Mouse (Mus musculus) embryonic facial prominence, embryonic 11.5 days (tissue): Measurements from ENCODE around the gene Gnb5. TPM values are rescaled to one million over a fixed set of nuclear protein-coding genes. Genes with fewer than 3 reads are reported as not detected.

Experiments used
- ATAC-seq: fragments of 200-750 bp; cut with Nextera tagmentation; replicated peaks from 2 replicates; pipeline ENCODE4 v1.8.0; 2017; ENCODE audit warnings: low read depth; ENCODE audit not compliant: insufficient number of reproducible peaks, low FRiP score, low TSS enrichment
- DNase-seq: peaks from one replicate; pipeline ENCODE4 v3.0.0-alpha.2; 2015; ENCODE audit warnings: low spot score
- H3K27ac ChIP-seq: fragments of 300-500 bp; sonication (generic); replicated peaks from 2 replicates; pipeline ENCODE4 v1.5.1; 2014; ENCODE audit warnings: mild to moderate bottlenecking, low read depth, low read length, control low read depth
- H3K27me3 ChIP-seq: fragments of 300-500 bp; sonication (generic); 2 replicates; pipeline ENCODE4 v1.6.1; 2014; ENCODE audit warnings: mild to moderate bottlenecking, low read length, moderate library complexity, mixed read lengths; ENCODE audit not compliant: control insufficient read depth, insufficient read depth
- H3K36me3 ChIP-seq: fragments of 300-500 bp; sonication (generic); replicated peaks from 2 replicates; pipeline ENCODE4 v1.6.1; 2014; ENCODE audit warnings: low read depth, mild to moderate bottlenecking, low read length, moderate library complexity, mixed read lengths; ENCODE audit not compliant: control insufficient read depth, insufficient read depth
- H3K4me1 ChIP-seq: fragments of 300-500 bp; sonication (generic); 2 replicates; pipeline ENCODE4 v1.6.1; 2014; ENCODE audit warnings: low read length, mixed read lengths; ENCODE audit not compliant: control insufficient read depth, insufficient read depth
- H3K4me2 ChIP-seq: fragments of 300-500 bp; sonication (generic); 2 replicates; pipeline ENCODE4 v1.6.1; 2014; ENCODE audit warnings: low read depth, mild to moderate bottlenecking, control low read depth, low read length, moderate library complexity
- H3K4me3 ChIP-seq: fragments of 300-500 bp; sonication (generic); 2 replicates; pipeline ENCODE4 v1.5.1; 2014; ENCODE audit warnings: low read depth, low read length, control low read depth
- H3K9ac ChIP-seq: fragments of 300-500 bp; sonication (generic); replicated peaks from 2 replicates; pipeline ENCODE4 v1.6.1; 2014; ENCODE audit warnings: mild to moderate bottlenecking, control low read depth, low read length
- H3K9me3 ChIP-seq: fragments of 300-500 bp; sonication (generic); replicated peaks from 2 replicates; pipeline ENCODE4 v1.6.1; 2016; ENCODE audit warnings: mild to moderate bottlenecking, low read length, inconsistent platforms, mixed read lengths; ENCODE audit not compliant: control insufficient read depth
- WGBS: fragments of 180-500 bp; shearing (Covaris S2); extraction: QIAGEN DNeasy Blood & Tissue Kit; methylation state at CpG from one replicate; pipeline ENCODE4 v1.1.7; 2014; 5-methylcytosine and 5-hydroxymethylcytosine counted together
- polyA plus RNA-seq: library from polyadenylated mRNA; unstranded; fragments of >200 nt; fragmentation: Nextera tagmentation; extraction: Ambion mirVana; gene quantifications from 2 replicates; pipeline ENCODE4 v1.2.1, GENCODE M21; 2014

Gene Gnb5
- polyA plus RNA-seq, 1 experiment from 2014 or later: 32.0 TPM

- Histone ChIP-seq H3K4me1 (no peaks in the 10 kb centered on the region), H3K27ac (no peak overlapping the region), H3K9me3 (no peaks in the 10 kb centered on the region), H3K36me3 (no peaks in the 10 kb centered on the region), H3K4me2 (no peak overlapping the region), H3K27me3 (no peaks in the 10 kb centered on the region), H3K4me3 (no peak overlapping the region), H3K9ac (no peak overlapping the region)
- WGBS: 75% methylated on average over 6 of the region's 6 CpGs
- no peak for ATAC-seq
- DNase-seq: no peak
Measured at GRCm38 (mm10) chr9:75270382-75270781, 35.7 kb upstream of the Gnb5 start.

GRCm38 (mm10) chr9:75271539-75271938 is 34.5 kb upstream of the Gnb5 start:
- no peak for ATAC-seq
- Histone ChIP-seq H3K27me3 (no peaks in the 10 kb centered on the region), H3K36me3 (no peaks in the 10 kb centered on the region), H3K9ac (no peak overlapping the region), H3K4me1 (no peaks in the 10 kb centered on the region), H3K9me3 (no peaks in the 10 kb centered on the region), H3K4me2 (no peak overlapping the region), H3K4me3 (no peak overlapping the region), H3K27ac (no peak overlapping the region)
- DNase-seq: no peak
- 89% methylated on average over 8 of the region's 8 CpGs for WGBS

GRCm38 (mm10) chr9:75273646-75274045 is 32.4 kb upstream of the Gnb5 start:
- 57% methylated on average over 6 of the region's 6 CpGs for WGBS
- Histone ChIP-seq H3K27ac (no peak overlapping the region), H3K4me2 (no peak overlapping the region), H3K27me3 (no peaks in the 10 kb centered on the region), H3K9me3 (no peaks in the 10 kb centered on the region), H3K4me3 (no peak overlapping the region), H3K4me1 (no peaks in the 10 kb centered on the region), H3K36me3 (no peaks in the 10 kb centered on the region), H3K9ac (no peak overlapping the region)
- DNase-seq (no peak), ATAC-seq (no peak)

GRCm38 (mm10) chr9:75274486-75274885 is 31.6 kb upstream of the Gnb5 start:
- no peaks in the 10 kb centered on the region for H3K9me3 ChIP-seq
- no peaks in the 10 kb centered on the region for H3K4me1 ChIP-seq
- 93% methylated on average over 5 of the region's 5 CpGs for WGBS
- H3K27ac ChIP-seq: no peak overlapping the region
- H3K9ac ChIP-seq: no peak overlapping the region
- no peaks in the 10 kb centered on the region for H3K36me3 ChIP-seq
- no peaks in the 10 kb centered on the region for H3K27me3 ChIP-seq
- no peak overlapping the region for H3K4me2 ChIP-seq
- ATAC-seq (no peak), DNase-seq (no peak)
- H3K4me3 ChIP-seq: no peak overlapping the region

GRCm38 (mm10) chr9:75275051-75275450 is 31.0 kb upstream of the Gnb5 start:
- ATAC-seq (no peak), DNase-seq (no peak)
- no peaks in the 10 kb centered on the region for H3K27me3 ChIP-seq
- no peak overlapping the region for H3K27ac ChIP-seq
- H3K4me3 ChIP-seq: no peak overlapping the region
- 91% methylated on average over 9 of the region's 9 CpGs for WGBS
- H3K36me3 ChIP-seq: no peaks in the 10 kb centered on the region
- no peak overlapping the region for H3K4me2 ChIP-seq
- H3K9ac ChIP-seq: no peak overlapping the region
- H3K9me3 ChIP-seq: no peaks in the 10 kb centered on the region
- no peaks in the 10 kb centered on the region for H3K4me1 ChIP-seq

GRCm38 (mm10) chr9:75280814-75281213 is 25.3 kb upstream of the Gnb5 start:
- Histone ChIP-seq H3K27me3 (no peaks in the 10 kb centered on the region), H3K4me3 (no peak overlapping the region), H3K27ac (no peak overlapping the region), H3K4me1 (no peaks in the 10 kb centered on the region), H3K4me2 (no peak overlapping the region), H3K9me3 (no peaks in the 10 kb centered on the region), H3K9ac (no peak overlapping the region), H3K36me3 (no peaks in the 10 kb centered on the region)
- WGBS: 47% methylated on average over 5 of the region's 5 CpGs
- no peak for ATAC-seq
- peak; percentile 61 for DNase-seq

GRCm38 (mm10) chr9:75282179-75282578 is 23.9 kb upstream of the Gnb5 start:
- Histone ChIP-seq H3K27ac (no peak overlapping the region), H3K9me3 (no peaks in the 10 kb centered on the region), H3K36me3 (no peaks in the 10 kb centered on the region), H3K4me1 (no peaks in the 10 kb centered on the region), H3K4me2 (no peak overlapping the region), H3K9ac (no peak overlapping the region), H3K27me3 (no peaks in the 10 kb centered on the region), H3K4me3 (no peak overlapping the region)
- ATAC-seq (no peak), DNase-seq (no peak)
- 82% methylated on average over 2 of the region's 2 CpGs for WGBS

- 15% methylated on average over 3 of the region's 3 CpGs for WGBS
- no peak overlapping the region for H3K9ac ChIP-seq
- H3K27ac ChIP-seq: no peak overlapping the region
- no peaks in the 10 kb centered on the region for H3K9me3 ChIP-seq
- DNase-seq (peak; percentile 78), ATAC-seq (no peak)
- H3K4me3 ChIP-seq: no peak overlapping the region
- H3K27me3 ChIP-seq: no peaks in the 10 kb centered on the region
- no peaks in the 10 kb centered on the region for H3K4me1 ChIP-seq
- H3K36me3 ChIP-seq: no peaks in the 10 kb centered on the region
- no peak overlapping the region for H3K4me2 ChIP-seq
Measured at GRCm38 (mm10) chr9:75282830-75283229, 23.3 kb upstream of the Gnb5 start.
